Comparison of ENCODE assay signal across 8 mouse cellular contexts in the genomic region with DNA sequence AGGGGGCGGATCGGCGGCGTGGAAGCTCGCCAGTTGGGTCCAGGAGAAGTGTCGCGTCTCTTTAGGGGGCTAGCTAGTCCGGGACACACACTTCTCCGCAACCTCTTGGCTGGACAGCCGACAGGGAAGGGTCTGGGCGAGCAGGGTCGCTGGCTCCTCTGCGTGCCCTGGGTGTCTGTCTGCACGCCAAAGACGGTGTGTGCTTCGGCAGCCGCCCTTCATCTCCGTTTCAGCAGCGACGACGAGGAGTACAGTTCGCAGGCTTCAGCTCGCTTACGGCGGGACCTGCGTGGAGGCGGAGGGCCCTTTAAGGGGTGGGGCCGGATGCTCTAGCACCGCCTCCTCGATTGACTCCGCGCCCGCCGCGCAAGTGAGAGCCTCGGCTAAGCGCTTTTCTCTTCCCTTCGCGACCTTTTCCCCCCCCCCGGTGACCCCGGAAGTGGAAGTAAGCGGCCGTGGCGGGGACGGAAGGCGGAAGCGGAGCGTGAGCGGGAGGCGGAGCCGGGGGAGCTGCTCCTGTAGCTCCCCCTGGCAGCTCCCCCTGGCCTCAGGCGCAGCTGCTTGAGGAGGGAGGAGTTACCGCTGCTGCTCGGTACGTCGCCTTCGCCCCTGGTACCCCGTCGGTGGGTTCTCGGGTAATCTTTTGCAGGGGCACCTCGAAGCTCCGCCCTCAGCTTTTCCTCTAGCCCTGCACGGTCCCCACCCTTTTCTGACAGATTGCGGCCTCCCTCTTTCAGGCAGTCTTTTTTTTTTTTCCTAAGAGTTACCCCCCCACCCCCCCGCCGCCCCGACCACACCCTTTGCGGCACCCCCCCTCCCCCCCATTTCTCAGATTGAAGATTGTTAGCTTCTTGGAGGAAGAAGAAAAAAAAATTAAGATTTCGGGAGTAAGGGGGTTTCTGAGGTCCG. TPM values are rescaled to one million over a fixed set of nuclear protein-coding genes. Genes with fewer than 3 reads are reported as not detected.
A peak's percentile ranks its signal among the peaks of the same experiment; 100 is the strongest.
DNase-seq lines count a peak whose midpoint lies in the region; ATAC-seq and TF ChIP-seq lines count a peak whose summit lies in the region.

No protein-coding gene starts in this region.

- peak; percentile 96 for DNase-seq in G1E (ENCODE audit: low spot score)
- peak; percentile 94 to 97 for DNase-seq in cerebellum, adult 18-20 months
- DNase-seq in heart, postnatal 4 days: peak; percentile 97
- DNase-seq in layer of hippocampus, adult 8-10 months (ENCODE audit: low spot score in 2 of 2): peak; percentile 91 to 93
- DNase-seq in ovary, postnatal 10 days (ENCODE audit: low spot score): peak; percentile 79
- peak; percentile 96 to 97 for DNase-seq in thymus, postnatal 10 days (ENCODE audit: low spot score in 2 of 2)

- H3K9me3 ChIP-seq in G1E (replicated peaks): no peaks in the 10 kb centered on the region
- H3K9me3 ChIP-seq in forebrain, embryonic 16.5 days (ENCODE audit: control insufficient read depth, low read length): no peaks in the 10 kb centered on the region
- no peaks in the 10 kb centered on the region for H3K9me3 ChIP-seq in lung, embryonic 16.5 days (ENCODE audit: control insufficient read depth, low read length)

- peak overlapping the region; percentile 85 for H3K9ac ChIP-seq in forebrain, embryonic 16.5 days (replicated peaks; ENCODE audit: low read depth, low read length)
- peak overlapping the region; percentile 96 for H3K9ac ChIP-seq in lung, embryonic 16.5 days (ENCODE audit: low read length)

- H3K27me3 ChIP-seq in G1E (ENCODE audit: insufficient read depth, low read length): no peaks in the 10 kb centered on the region
- no peaks in the 10 kb centered on the region for H3K27me3 ChIP-seq in forebrain, embryonic 16.5 days (replicated peaks; ENCODE audit: control insufficient read depth, insufficient read depth, low read length)
- H3K27me3 ChIP-seq in lung, embryonic 16.5 days (ENCODE audit: control insufficient read depth, insufficient read depth, low read depth, low read length): no peaks in the 10 kb centered on the region

- H3K27ac ChIP-seq in forebrain, embryonic 16.5 days (ENCODE audit: low read length): peak overlapping the region; percentile 98
- H3K27ac ChIP-seq in lung, embryonic 16.5 days (ENCODE audit: low read length): peak overlapping the region; percentile 99

- under 1% methylated on average over 57 of the region's 70 CpGs for WGBS in forebrain, embryonic 16.5 days
- under 1% methylated on average over 69 of the region's 70 CpGs for WGBS in lung, embryonic 16.5 days

- no peak for TF ChIP-seq CTCF in G1E (IDR thresholded peaks at IDR 0.05; ENCODE audit: low read depth, low read length)

- H3K4me2 ChIP-seq in forebrain, embryonic 16.5 days (ENCODE audit: low read length): peak overlapping the region; percentile 87
- H3K4me2 ChIP-seq in lung, embryonic 16.5 days (ENCODE audit: low read depth, low read length): peak overlapping the region; percentile 70

- peak overlapping the region; percentile 95 for H3K4me3 ChIP-seq in G1E (ENCODE audit: low read depth, low read length)
- peak overlapping the region; percentile 87 for H3K4me3 ChIP-seq in forebrain, embryonic 16.5 days (replicated peaks; ENCODE audit: low read length)
- H3K4me3 ChIP-seq in lung, embryonic 16.5 days (ENCODE audit: low read length): peak overlapping the region; percentile 84

- peaks cover 45% of the 10 kb centered on the region for H3K4me1 ChIP-seq in G1E (ENCODE audit: insufficient read depth, low read depth, low read length)
- H3K4me1 ChIP-seq in forebrain, embryonic 16.5 days (replicated peaks; ENCODE audit: control insufficient read depth, insufficient read depth, low read length): peaks cover 53% of the 10 kb centered on the region
- H3K4me1 ChIP-seq in lung, embryonic 16.5 days (replicated peaks; ENCODE audit: control insufficient read depth, insufficient read depth, low read length): peaks cover 38% of the 10 kb centered on the region

- peaks cover 58% of the 10 kb centered on the region for H3K36me3 ChIP-seq in G1E (replicated peaks)
- no peaks in the 10 kb centered on the region for H3K36me3 ChIP-seq in forebrain, embryonic 16.5 days (ENCODE audit: control insufficient read depth, insufficient read depth)
- peaks cover 6% of the 10 kb centered on the region for H3K36me3 ChIP-seq in lung, embryonic 16.5 days (ENCODE audit: control insufficient read depth, insufficient read depth, low read length)

- peak; percentile 85 for ATAC-seq in G1E (ENCODE audit: extremely low read depth, insufficient number of reproducible peaks, low FRiP score, poor library complexity, severe bottlenecking)
- ATAC-seq in forebrain, embryonic 16.5 days: peak; percentile 93
- peak; percentile 94 for ATAC-seq in lung, embryonic 16.5 days (ENCODE audit: low read depth)

RNA-seq across cellular contexts. Expression of a gene that starts 1.2 kb away (rescaled TPM):
- total RNA-seq in G1E (2014; fragmentation: Nextera tagmentation) (8.4 and 10.1 TPM in 2 replicates), G1E (2017) (4.1 and 4.9 TPM in 2 replicates)
- 1.5 and 2.2 TPM in 2 replicates for polyA plus RNA-seq in G1E (2012)
- polyA plus RNA-seq in forebrain, embryonic 16.5 days (2015; fragmentation: Nextera tagmentation; extraction: Ambion mirVana): 10.7 and 13.7 TPM in 2 replicates
- total RNA-seq in heart, postnatal 4 days (2021): 10 to 100 TPM; 12.8 to 15.4 TPM
- 10 to 100 TPM in 3 of 4 experiments, 1 to 10 TPM in 1; 9.5 to 13.9 (median 11.6) TPM for total RNA-seq in layer of hippocampus, adult 8-10 months (2022)
- polyA plus RNA-seq in lung, embryonic 16.5 days (2015; fragmentation: Nextera tagmentation; extraction: Ambion mirVana): 18.2 and 18.4 TPM in 2 replicates

RNA-seq across cellular contexts. Expression of a gene that starts 1.5 kb away (rescaled TPM):
- 20.6 and 25.5 TPM in 2 replicates for total RNA-seq in G1E (2014; fragmentation: Nextera tagmentation)
- total RNA-seq in G1E (2017): 31.5 and 36.9 TPM in 2 replicates
- 9.6 and 12.6 TPM in 2 replicates for polyA plus RNA-seq in G1E (2012)
- polyA plus RNA-seq in forebrain, embryonic 16.5 days (2015; fragmentation: Nextera tagmentation; extraction: Ambion mirVana): 67.2 and 68.2 TPM in 2 replicates
- total RNA-seq in heart, postnatal 4 days (2021): 10 to 100 TPM; 45.0 to 48.0 TPM
- total RNA-seq in layer of hippocampus, adult 8-10 months (2022): 10 to 100 TPM; 60.8 to 71.5 (median 65.6) TPM
- polyA plus RNA-seq in lung, embryonic 16.5 days (2015; fragmentation: Nextera tagmentation; extraction: Ambion mirVana): 56.0 and 56.7 TPM in 2 replicates

RNA-seq across cellular contexts. Expression of a gene that starts 11.8 kb away (rescaled TPM):
- total RNA-seq in G1E (2014; fragmentation: Nextera tagmentation) (144 and 197 TPM in 2 replicates), G1E (2017) (154 and 165 TPM in 2 replicates)
- polyA plus RNA-seq in G1E (2012): 16.5 and 19.9 TPM in 2 replicates
- polyA plus RNA-seq in forebrain, embryonic 16.5 days (2015; fragmentation: Nextera tagmentation; extraction: Ambion mirVana): 180 and 194 TPM in 2 replicates
- total RNA-seq in heart, postnatal 4 days (2021): 10 to 100 TPM; 56.1 to 57.3 TPM
- total RNA-seq in layer of hippocampus, adult 8-10 months (2022): 10 to 100 TPM; 32.7 to 41.2 (median 35.1) TPM
- polyA plus RNA-seq in lung, embryonic 16.5 days (2015; fragmentation: Nextera tagmentation; extraction: Ambion mirVana): 186 and 212 TPM in 2 replicates

RNA-seq across cellular contexts. Expression of a gene that starts 14.6 kb away (rescaled TPM):
- total RNA-seq in G1E (2014; fragmentation: Nextera tagmentation) (0.44 TPM in 1 of 2 replicates, not detected in the other), G1E (2017) (0.11 and 0.12 TPM in 2 replicates)
- 0.02 and 0.03 TPM in 2 replicates for polyA plus RNA-seq in G1E (2012)
- 0.54 and 0.73 TPM in 2 replicates for polyA plus RNA-seq in forebrain, embryonic 16.5 days (2015; fragmentation: Nextera tagmentation; extraction: Ambion mirVana)
- 1 to 10 TPM; 2.3 to 2.9 TPM for total RNA-seq in heart, postnatal 4 days (2021)
- total RNA-seq in layer of hippocampus, adult 8-10 months (2022): 1 to 10 TPM in 2 of 4 experiments, under 1 TPM in 2; 0.64 to 3.3 (median 1.5) TPM
- polyA plus RNA-seq in lung, embryonic 16.5 days (2015; fragmentation: Nextera tagmentation; extraction: Ambion mirVana): 4.9 and 5.3 TPM in 2 replicates

RNA-seq across cellular contexts. Expression of a gene that starts 16.1 kb away (rescaled TPM):
- 29.3 and 31.9 TPM in 2 replicates for total RNA-seq in G1E (2014; fragmentation: Nextera tagmentation)
- total RNA-seq in G1E (2017): 132 and 152 TPM in 2 replicates
- polyA plus RNA-seq in G1E (2012): 18.0 and 21.9 TPM in 2 replicates
- 20.9 and 22.5 TPM in 2 replicates for polyA plus RNA-seq in forebrain, embryonic 16.5 days (2015; fragmentation: Nextera tagmentation; extraction: Ambion mirVana)
- total RNA-seq in heart, postnatal 4 days (2021): 10 to 100 TPM in 1 of 2 experiments, 1 to 10 TPM in 1; 9.5 to 10.1 TPM
- 10 to 100 TPM in 1 of 4 experiments, 1 to 10 TPM in 3; 8.9 to 10.5 (median 9.6) TPM for total RNA-seq in layer of hippocampus, adult 8-10 months (2022)
- polyA plus RNA-seq in lung, embryonic 16.5 days (2015; fragmentation: Nextera tagmentation; extraction: Ambion mirVana): 76.6 and 86.4 TPM in 2 replicates

Comparison
In these comparisons a context has a peak if more than half of its experiments do, and no peak if none do; other contexts are left out.
1. Peak in every context shown above with its lines: DNase-seq, ATAC-seq, H3K4me3 ChIP-seq and H3K27ac ChIP-seq.